Mouse (Mus musculus): Measurements from ENCODE around the gene F2r.

GRCm38 (mm10) chr13:95608416-95609087, 9.7 kb downstream of the F2r start:
- TF ChIP-seq CTCF (IDR thresholded peaks at IDR 0.05; ENCODE audit: low read depth) (no peak), EP300 (optimal IDR thresholded peaks at IDR 0.05) (no peak)
